Mouse (Mus musculus) lung, adult 2 months (tissue): Measurements from ENCODE around the gene Cacnb3.

Experiments
- CTCF ChIP-seq: fragments of 200-500 bp; IDR thresholded peaks from 2 replicates; pipeline ENCODE4 v1.5.1; 2011; ENCODE audit warnings: mild to moderate bottlenecking, low read length, control low read depth; ENCODE audit not compliant: insufficient read depth
- POLR2A ChIP-seq: fragments of 200-500 bp; IDR thresholded peaks from 2 replicates; pipeline ENCODE4 v1.6.1; 2011; ENCODE audit warnings: low read depth, mild to moderate bottlenecking, control low read depth, low read length, borderline replicate concordance; ENCODE audit errors: extremely low read depth

GRCm38 (mm10) chr15:98646737-98647136, 16.1 kb downstream of the Cacnb3 start:
- TF ChIP-seq CTCF (no peak), POLR2A (no peak)
